Mouse (Mus musculus): ENCODE measurements at regions not wholly inside any gene's neighbourhood (a gene's known extent, or its start where the extent isn't known, plus 50 kb on each side); places are given as distances from the start of the nearest gene placed in this dataset.

- no peak for DNase-seq (ENCODE audit: low read depth)
Measured at GRCm38 (mm10) chr16:29993535-29993934, 70.6 kb upstream of the Hes1 start.

GRCm38 (mm10) chr16:29996139-29997069 lies 67.8 kb upstream of the Hes1 start:
- DNase-seq (ENCODE audit: low read depth), result no peak

- DNase-seq (ENCODE audit: low read depth), result no peak
Measured at GRCm38 (mm10) chr16:30000166-30000565, 64.0 kb upstream of the Hes1 start.

GRCm38 (mm10) chr16:30005124-30005523 lies 59.1 kb upstream of the Hes1 start:
- DNase-seq (ENCODE audit: low read depth), result no peak

- no peak for DNase-seq (ENCODE audit: low read depth)
Measured at GRCm38 (mm10) chr16:30006826-30007225, 57.4 kb upstream of the Hes1 start.

GRCm38 (mm10) chr16:30008451-30009357 lies 55.5 kb upstream of the Hes1 start:
- peak; percentile 50 for DNase-seq (ENCODE audit: low read depth)

GRCm38 (mm10) chr16:30009521-30010186 lies 54.5 kb upstream of the Hes1 start:
- DNase-seq (ENCODE audit: low read depth), result peak; percentile 32

GRCm38 (mm10) chr16:30013123-30013522 lies 51.1 kb upstream of the Hes1 start:
- DNase-seq (ENCODE audit: low read depth), result no peak

- DNase-seq (ENCODE audit: low read depth), result no peak
Measured at GRCm38 (mm10) chr16:30013943-30014342, 50.2 kb upstream of the Hes1 start.

All from induced T-regulatory cell, adult 2 months (primary cell).